Mouse (Mus musculus) heart, postnatal 0 days (tissue): Measurements from ENCODE around the gene ccdc198.

Experiments used
- CTCF ChIP-seq: IDR thresholded peaks from 2 replicates; pipeline ENCODE4 v1.5.1; 2016; ENCODE audit warnings: antibody characterized with exemption, control low read depth, low read depth
- EP300 ChIP-seq: IDR thresholded peaks from 2 replicates; pipeline ENCODE4 v1.6.1; 2016; ENCODE audit warnings: antibody characterized with exemption, low read depth

- no peak for TF ChIP-seq CTCF
- no peak for TF ChIP-seq EP300
Observed at GRCm38 (mm10) chr14:49241522-49241921, 3.8 kb downstream of the ccdc198 start.
